Mouse (Mus musculus): ENCODE data around the gene Tacc3. TPM values are rescaled to one million over a fixed set of nuclear protein-coding genes. Genes with fewer than 3 reads are reported as not detected.

Gene Tacc3
- polyA plus RNA-seq, 1 experiment: 7.7 TPM

DNA sequence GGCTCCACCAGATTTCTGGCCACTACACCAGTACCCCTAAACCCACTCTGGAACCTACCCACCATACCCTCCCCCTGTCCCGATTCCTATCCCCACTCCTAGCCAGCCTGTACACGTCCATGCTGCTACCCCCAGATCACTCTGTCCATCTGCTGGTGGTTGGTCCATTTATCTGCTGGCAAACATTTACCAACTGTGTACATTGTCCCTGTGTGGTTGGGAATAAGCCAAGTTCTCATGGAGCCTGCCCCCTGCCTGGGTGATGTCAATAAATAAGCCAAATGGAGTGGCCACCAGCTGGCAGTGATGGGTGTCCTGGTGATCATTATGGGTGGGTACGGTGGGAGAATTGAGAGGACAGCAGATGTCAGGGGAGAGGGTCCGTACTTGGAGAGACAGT, 29.2 kb downstream of the Tacc3 start:
- Histone ChIP-seq H3K36me3 (ENCODE audit: control insufficient read depth, insufficient read depth, low read length) (no peaks in the 10 kb centered on the region), H3K4me1 (ENCODE audit: control insufficient read depth, insufficient read depth, insufficient read length, low read length) (peaks cover 4% of the 10 kb centered on the region; the same call in 1 of the 2 replicates), H3K27me3 (ENCODE audit: control insufficient read depth, insufficient read depth, low read length) (no peaks in the 10 kb centered on the region), H3K4me3 (ENCODE audit: low read depth, low read length) (no peak overlapping the region), H3K27ac (ENCODE audit: insufficient read depth, low read depth, low read length) (no peak overlapping the region)
- TF ChIP-seq CTCF (IDR thresholded peaks at IDR 0.05; ENCODE audit: extremely low read depth, insufficient read length, insufficient replicate concordance, low read depth, low read length) (no peak), POLR2A (IDR thresholded peaks at IDR 0.05; ENCODE audit: low read depth, low read length) (no peak)
- 49% methylated on average over 4 of the region's 4 CpGs for WGBS

DNA sequence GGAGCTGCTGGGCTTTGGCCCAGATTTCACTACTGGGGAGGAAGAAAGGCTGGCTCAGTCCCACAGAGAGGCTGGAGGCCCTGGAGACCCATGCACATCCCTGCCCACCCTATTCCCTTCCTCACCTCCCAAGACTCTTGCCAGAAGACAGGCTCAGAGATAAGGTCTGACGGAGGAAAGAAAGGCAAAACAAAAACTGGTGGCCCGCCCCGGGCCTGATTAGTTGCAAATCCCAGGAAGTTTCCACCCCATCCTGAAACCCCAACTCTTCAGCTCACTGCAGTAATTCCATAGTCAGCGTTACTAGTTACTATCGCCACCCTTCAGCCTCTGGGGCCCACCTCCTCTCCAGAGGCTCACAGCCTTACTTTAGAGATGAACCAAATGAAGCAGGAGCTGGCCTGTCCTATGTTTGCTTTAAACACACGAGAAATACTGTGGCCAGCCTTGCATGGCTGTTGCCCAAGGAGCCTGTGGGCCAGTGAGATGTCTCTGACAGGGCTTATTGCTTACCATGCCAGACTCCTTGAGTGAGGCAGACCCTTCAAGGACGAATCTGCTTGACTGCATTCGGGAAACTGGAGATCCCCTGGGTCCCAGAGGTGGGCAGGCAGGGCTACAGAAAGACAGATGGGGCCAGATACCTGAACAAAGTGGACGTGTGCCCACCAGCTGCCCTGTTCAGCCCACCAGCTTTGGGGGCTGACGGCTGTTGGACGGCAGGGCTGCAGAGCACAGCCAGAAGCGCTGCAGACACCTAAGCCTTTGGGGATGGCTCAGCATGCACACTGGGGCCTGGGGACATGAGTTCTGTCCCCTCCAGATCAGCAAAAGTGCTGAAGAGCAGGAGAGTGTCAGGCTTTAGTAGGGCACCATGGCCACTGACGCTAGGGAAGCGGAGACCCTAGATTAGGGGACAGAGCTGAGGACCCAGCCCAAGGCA, 30.6 kb downstream of the Tacc3 start:
- Histone ChIP-seq H3K4me3 (ENCODE audit: low read depth, low read length) (no peak overlapping the region), H3K36me3 (ENCODE audit: control insufficient read depth, insufficient read depth, low read length) (no peaks in the 10 kb centered on the region), H3K4me1 (ENCODE audit: control insufficient read depth, insufficient read depth, insufficient read length, low read length) (peaks cover 8% of the 10 kb centered on the region; the same call in 1 of the 2 replicates), H3K27ac (ENCODE audit: insufficient read depth, low read depth, low read length) (no peak overlapping the region), H3K27me3 (ENCODE audit: control insufficient read depth, insufficient read depth, low read length) (no peaks in the 10 kb centered on the region; the same call in 1 of the 2 replicates)
- WGBS: 87% methylated on average over 14 of the region's 14 CpGs
- TF ChIP-seq CTCF (IDR thresholded peaks at IDR 0.05; ENCODE audit: extremely low read depth, insufficient read length, insufficient replicate concordance, low read depth, low read length): no peak
- no peak for TF ChIP-seq POLR2A (IDR thresholded peaks at IDR 0.05; ENCODE audit: low read depth, low read length)

DNA sequence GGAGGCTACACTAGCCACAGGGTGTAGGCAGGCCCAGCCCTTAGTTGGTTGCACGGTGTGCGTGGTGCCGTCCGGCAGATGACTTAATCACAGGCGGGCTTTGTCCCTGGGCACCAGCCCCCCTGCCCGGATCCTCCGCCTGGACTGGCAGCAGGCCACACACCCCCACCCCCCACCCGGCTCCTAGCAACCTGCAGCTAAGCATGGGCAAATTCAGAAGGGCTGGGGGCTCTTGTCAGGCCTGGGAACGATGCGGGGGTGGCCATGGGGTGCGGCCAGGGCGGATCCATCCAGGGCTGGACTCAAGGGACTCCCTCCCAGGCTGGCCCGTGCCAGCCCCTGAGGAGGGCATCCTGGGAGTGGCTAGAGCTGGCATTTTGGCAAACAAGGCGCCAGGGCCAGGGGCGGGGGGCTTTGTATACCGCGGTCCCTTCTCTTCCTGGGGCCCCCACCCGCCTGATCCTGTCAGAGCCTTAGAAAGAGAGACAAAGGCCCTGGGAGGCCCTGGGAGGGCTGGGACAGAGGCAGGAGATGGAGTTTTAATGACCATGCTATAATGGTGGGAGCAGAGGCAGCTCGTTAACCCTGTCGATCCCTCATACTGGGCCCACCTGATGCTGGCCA, 31.4 kb downstream of the Tacc3 start:
- TF ChIP-seq CTCF (IDR thresholded peaks at IDR 0.05; ENCODE audit: extremely low read depth, insufficient read length, insufficient replicate concordance, low read depth, low read length) (no peak), POLR2A (IDR thresholded peaks at IDR 0.05; ENCODE audit: low read depth, low read length) (no peak)
- H3K27me3 ChIP-seq (ENCODE audit: control insufficient read depth, insufficient read depth, low read length): no peaks in the 10 kb centered on the region; the same call in 1 of the 2 replicates
- 77% methylated on average over 20 of the region's 20 CpGs for WGBS
- no peaks in the 10 kb centered on the region for H3K36me3 ChIP-seq (ENCODE audit: control insufficient read depth, insufficient read depth, low read length)
- no peak overlapping the region for H3K4me3 ChIP-seq (ENCODE audit: low read depth, low read length)
- peaks cover 8% of the 10 kb centered on the region; the same call in 1 of the 2 replicates for H3K4me1 ChIP-seq (ENCODE audit: control insufficient read depth, insufficient read depth, insufficient read length, low read length)
- H3K27ac ChIP-seq (ENCODE audit: insufficient read depth, low read depth, low read length): no peak overlapping the region

DNA sequence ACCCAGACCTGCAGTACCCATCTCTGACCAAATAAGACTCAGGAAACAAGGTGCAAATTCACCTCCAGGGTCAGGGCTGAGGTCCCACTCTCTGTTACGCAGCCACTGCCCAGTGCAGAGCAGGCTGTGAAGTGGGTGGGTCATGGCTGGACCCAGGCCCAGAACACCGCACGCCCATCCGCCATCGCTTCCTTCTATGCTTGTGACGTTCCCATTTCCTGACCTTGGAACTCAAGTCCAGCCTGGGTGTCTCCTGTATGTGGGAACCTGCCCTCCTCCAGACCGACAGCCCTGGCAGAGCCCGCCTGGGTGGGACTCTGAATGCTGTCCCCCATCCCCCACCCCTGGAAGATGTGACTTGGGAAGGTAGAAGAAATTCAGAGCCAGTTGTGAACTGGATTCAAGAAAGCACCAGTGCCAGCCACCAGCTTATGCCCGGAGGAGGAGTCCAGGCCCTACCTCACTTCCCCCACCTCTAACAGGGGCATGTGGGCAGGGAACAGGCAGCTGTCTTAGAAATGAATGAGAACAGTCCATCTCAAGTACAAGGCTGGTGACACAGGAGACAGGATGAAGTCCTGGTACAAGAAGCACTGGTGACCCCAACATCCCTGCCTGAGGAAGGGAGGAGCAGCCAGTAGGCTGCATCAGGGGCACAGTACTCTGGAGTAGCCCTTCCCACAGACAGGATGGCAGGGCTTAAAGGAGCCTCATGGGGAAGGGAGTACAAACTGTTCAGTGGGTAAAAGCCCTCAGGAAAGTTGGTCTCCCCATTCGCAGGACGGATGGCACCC, 32.1 kb downstream of the Tacc3 start:
- TF ChIP-seq CTCF (IDR thresholded peaks at IDR 0.05; ENCODE audit: extremely low read depth, insufficient read length, insufficient replicate concordance, low read depth, low read length) (no peak), POLR2A (IDR thresholded peaks at IDR 0.05; ENCODE audit: low read depth, low read length) (no peak)
- peaks cover 5% of the 10 kb centered on the region; the same call in 1 of the 2 replicates for H3K27me3 ChIP-seq (ENCODE audit: control insufficient read depth, insufficient read depth, low read length)
- H3K4me1 ChIP-seq (ENCODE audit: control insufficient read depth, insufficient read depth, insufficient read length, low read length): peaks cover 12% of the 10 kb centered on the region
- H3K36me3 ChIP-seq (ENCODE audit: control insufficient read depth, insufficient read depth, low read length): no peaks in the 10 kb centered on the region
- H3K27ac ChIP-seq (ENCODE audit: insufficient read depth, low read depth, low read length): no peak overlapping the region
- 77% methylated on average over 11 of the region's 11 CpGs for WGBS
- no peak overlapping the region for H3K4me3 ChIP-seq (ENCODE audit: low read depth, low read length)

DNA sequence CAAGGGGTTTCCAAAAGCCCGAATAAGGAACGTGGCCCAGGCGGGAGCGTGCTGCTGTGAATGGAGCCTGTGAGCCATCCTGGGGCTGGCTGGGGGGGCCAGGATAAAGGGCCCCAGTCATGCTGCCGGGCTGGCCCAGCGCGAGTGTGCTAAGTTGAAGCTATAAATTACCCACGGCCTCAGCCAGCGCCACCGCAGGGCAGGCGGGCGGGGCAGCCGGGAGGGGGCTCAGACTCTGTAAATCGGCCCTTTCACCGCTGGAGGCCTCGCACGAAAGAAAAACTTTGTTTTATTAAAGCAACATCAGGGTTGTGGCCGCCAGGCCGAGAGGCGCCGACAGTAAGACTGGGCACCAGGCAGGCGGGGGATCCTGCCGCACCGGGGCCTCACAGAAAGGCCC, 34.5 kb downstream of the Tacc3 start:
- Histone ChIP-seq H3K27ac (ENCODE audit: insufficient read depth, low read depth, low read length) (no peak overlapping the region), H3K27me3 (ENCODE audit: control insufficient read depth, insufficient read depth, low read length) (peaks cover 11% of the 10 kb centered on the region), H3K4me3 (ENCODE audit: low read depth, low read length) (no peak overlapping the region), H3K4me1 (ENCODE audit: control insufficient read depth, insufficient read depth, insufficient read length, low read length) (peaks cover 16% of the 10 kb centered on the region), H3K36me3 (ENCODE audit: control insufficient read depth, insufficient read depth, low read length) (no peaks in the 10 kb centered on the region)
- no peak for TF ChIP-seq CTCF (IDR thresholded peaks at IDR 0.05; ENCODE audit: extremely low read depth, insufficient read length, insufficient replicate concordance, low read depth, low read length)
- TF ChIP-seq POLR2A (IDR thresholded peaks at IDR 0.05; ENCODE audit: low read depth, low read length): no peak
- 15% methylated on average over 24 of the region's 24 CpGs for WGBS

DNA sequence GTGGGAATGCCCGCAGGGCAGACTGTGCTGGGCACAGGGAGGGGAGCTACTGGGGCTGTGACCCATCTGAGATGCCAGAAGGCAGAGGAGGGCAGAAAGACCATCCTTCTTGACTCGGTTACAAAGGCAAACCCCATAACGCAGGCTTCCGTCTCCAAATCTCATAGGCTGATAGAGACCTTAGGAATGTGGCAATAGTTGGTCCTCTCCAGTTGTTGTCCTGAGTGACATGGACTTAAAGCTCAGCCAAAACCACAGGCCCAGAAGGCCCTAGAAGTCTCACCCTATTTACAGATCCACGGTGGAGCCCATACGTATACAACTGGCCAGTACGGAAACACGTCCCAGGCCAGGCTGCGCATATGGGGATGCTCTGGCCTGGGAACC, 36.5 kb downstream of the Tacc3 start:
- H3K4me1 ChIP-seq (ENCODE audit: control insufficient read depth, insufficient read depth, insufficient read length, low read length): peaks cover 16% of the 10 kb centered on the region
- H3K27ac ChIP-seq (ENCODE audit: insufficient read depth, low read depth, low read length): no peak overlapping the region
- H3K36me3 ChIP-seq (ENCODE audit: control insufficient read depth, insufficient read depth, low read length): no peaks in the 10 kb centered on the region
- 87% methylated on average over 9 of the region's 9 CpGs for WGBS
- TF ChIP-seq POLR2A (IDR thresholded peaks at IDR 0.05; ENCODE audit: low read depth, low read length) (no peak), CTCF (IDR thresholded peaks at IDR 0.05; ENCODE audit: extremely low read depth, insufficient read length, insufficient replicate concordance, low read depth, low read length) (no peak)
- peaks cover 11% of the 10 kb centered on the region for H3K27me3 ChIP-seq (ENCODE audit: control insufficient read depth, insufficient read depth, low read length)
- H3K4me3 ChIP-seq (ENCODE audit: low read depth, low read length): no peak overlapping the region
